Mouse (Mus musculus): Measurements from ENCODE around the gene Filip1. TPM values are rescaled to one million over a fixed set of nuclear protein-coding genes. Genes with fewer than 3 reads are reported as not detected.
A peak's percentile ranks its signal among the peaks of the same experiment; 100 is the strongest.

Gene Filip1
- total and polyA plus RNA-seq, 2 experiments from 2014 or later: 5.9 to 9.2 TPM

DNA sequence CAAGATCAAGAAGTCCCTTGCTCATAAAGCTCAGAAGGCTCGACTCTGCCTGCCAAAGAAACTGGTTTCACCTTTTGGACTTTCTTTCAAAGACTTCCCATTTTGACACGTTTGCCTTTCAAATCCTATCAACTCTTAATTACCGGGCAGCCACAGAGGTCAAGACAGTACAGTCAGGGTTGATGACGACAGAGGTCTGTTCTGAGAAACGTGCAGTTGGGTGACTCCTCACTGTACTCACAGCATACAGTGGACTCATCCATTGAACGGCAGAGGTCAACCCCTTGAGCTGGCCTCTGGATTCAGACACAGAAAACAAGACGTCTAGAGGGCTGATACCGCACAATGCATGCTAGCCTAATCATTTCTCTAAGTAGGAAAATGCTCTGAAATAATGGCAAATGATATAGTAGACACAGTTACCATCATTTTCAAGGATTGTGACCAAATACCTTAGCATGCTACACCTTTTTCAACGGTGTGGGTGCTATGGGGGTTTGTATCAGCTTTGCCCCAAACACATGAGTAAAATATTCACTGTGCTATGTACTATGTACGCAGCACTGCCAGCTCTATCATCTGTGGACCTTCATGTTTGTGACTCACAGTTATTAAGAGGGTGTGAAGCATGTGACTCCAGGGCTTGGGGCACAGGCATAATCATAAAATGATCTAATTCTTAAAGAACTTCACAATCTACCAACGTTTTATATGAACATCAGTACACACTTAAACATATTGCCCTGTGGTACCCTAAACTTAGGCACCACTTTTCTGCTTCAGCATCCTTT is 74.0 kb downstream of the Filip1 start:
- Histone ChIP-seq H3K27me3 (ENCODE audit: insufficient read depth, low read length) (no peaks in the 10 kb centered on the region), H3K4me3 (ENCODE audit: low read depth, low read length) (no peak overlapping the region), H3K9ac (no peak overlapping the region), H3K4me2 (ENCODE audit: low read depth) (no peak overlapping the region), H3K36me3 (ENCODE audit: insufficient read depth) (no peaks in the 10 kb centered on the region), H3K4me1 (ENCODE audit: insufficient read depth) (no peaks in the 10 kb centered on the region), H3K27ac (ENCODE audit: low read depth, low read length) (no peak overlapping the region), H3K9me3 (ENCODE audit: low read length) (no peaks in the 10 kb centered on the region)
- WGBS: 77% methylated on average over 11 of the region's 11 CpGs
- no peak for ATAC-seq
- no peak for DNase-seq
- no peak for TF ChIP-seq CTCF (IDR thresholded peaks at IDR 0.05; ENCODE audit: low read depth)

DNA sequence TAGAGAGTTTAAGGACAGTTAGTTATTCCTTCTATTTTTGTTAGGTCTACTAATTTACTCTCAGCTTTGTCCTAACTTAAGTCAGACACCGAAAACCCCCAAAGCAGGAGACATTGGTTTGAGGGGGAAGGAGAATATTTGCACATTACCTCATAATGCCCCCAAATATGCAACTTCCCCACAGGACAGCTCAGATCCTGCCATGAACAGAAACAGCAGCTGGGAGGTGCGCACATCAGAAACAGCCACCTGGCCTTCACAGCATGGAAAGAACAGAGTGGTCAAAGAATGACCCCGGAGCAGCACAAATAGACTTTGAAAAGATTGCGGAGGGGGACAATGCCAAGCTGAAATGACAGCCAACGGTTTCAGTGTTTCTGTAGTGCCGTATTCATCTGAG is 75.1 kb downstream of the Filip1 start:
- Histone ChIP-seq H3K36me3 (ENCODE audit: insufficient read depth) (no peaks in the 10 kb centered on the region), H3K9ac (no peak overlapping the region), H3K4me3 (ENCODE audit: low read depth, low read length) (no peak overlapping the region), H3K27me3 (ENCODE audit: insufficient read depth, low read length) (no peaks in the 10 kb centered on the region), H3K4me1 (ENCODE audit: insufficient read depth) (no peaks in the 10 kb centered on the region), H3K27ac (ENCODE audit: low read depth, low read length) (no peak overlapping the region), H3K9me3 (ENCODE audit: low read length) (no peaks in the 10 kb centered on the region), H3K4me2 (ENCODE audit: low read depth) (no peak overlapping the region)
- 61% methylated on average over 6 of the region's 6 CpGs for WGBS
- ATAC-seq (no peak), DNase-seq (no peak)
- no peak for TF ChIP-seq CTCF (IDR thresholded peaks at IDR 0.05; ENCODE audit: low read depth)

DNA sequence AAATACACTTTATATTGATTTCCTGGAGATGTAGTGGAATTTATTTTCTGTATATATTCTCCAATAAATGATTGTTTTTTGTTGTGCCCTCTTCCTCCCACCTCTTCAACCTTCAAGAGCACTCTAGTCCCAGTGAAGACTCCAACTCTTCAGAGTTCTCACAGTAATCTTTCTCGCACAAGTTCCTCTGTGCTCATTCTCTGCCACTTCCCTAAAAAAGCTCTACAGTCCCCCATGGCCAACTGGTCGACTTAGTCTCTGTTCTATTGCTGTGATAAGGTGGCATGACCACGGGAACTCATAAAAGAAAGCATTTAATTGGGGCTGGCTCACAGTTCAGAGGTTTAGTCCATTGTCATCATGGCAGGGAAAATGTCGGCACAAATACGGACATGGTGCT is 80.1 kb downstream of the Filip1 start:
- H3K36me3 ChIP-seq (ENCODE audit: insufficient read depth): no peaks in the 10 kb centered on the region
- no peak overlapping the region for H3K4me3 ChIP-seq (ENCODE audit: low read depth, low read length)
- H3K4me1 ChIP-seq (ENCODE audit: insufficient read depth): no peaks in the 10 kb centered on the region
- H3K9ac ChIP-seq: no peak overlapping the region
- H3K9me3 ChIP-seq (ENCODE audit: low read length): no peaks in the 10 kb centered on the region
- H3K4me2 ChIP-seq (ENCODE audit: low read depth): no peak overlapping the region
- ATAC-seq (no peak), DNase-seq (no peak)
- no peak overlapping the region for H3K27ac ChIP-seq (ENCODE audit: low read depth, low read length)
- TF ChIP-seq CTCF (IDR thresholded peaks at IDR 0.05; ENCODE audit: low read depth): no peak
- no peaks in the 10 kb centered on the region for H3K27me3 ChIP-seq (ENCODE audit: insufficient read depth, low read length)
- WGBS: 91% methylated on average over 5 of the region's 5 CpGs

DNA sequence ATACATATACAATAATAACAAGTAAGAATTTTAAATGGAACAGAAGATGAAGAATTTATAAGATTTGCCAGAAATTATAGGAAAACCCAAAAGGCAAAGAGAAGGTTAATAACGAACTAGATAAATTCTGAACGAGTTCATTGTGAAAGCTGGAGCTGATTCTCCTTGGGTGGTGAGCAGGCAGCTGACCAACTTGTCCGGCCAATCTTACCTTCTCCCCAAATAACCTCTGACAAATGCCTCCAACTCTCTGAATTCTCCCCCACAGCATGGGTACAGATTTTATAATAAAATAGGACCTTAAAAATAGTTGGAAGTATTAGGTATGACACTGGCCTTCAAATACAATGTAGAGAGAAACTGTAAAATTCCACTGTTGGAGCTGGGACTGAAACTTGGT is 84.6 kb downstream of the Filip1 start:
- H3K27ac ChIP-seq (ENCODE audit: low read depth, low read length): no peak overlapping the region
- ATAC-seq: no peak

DNA sequence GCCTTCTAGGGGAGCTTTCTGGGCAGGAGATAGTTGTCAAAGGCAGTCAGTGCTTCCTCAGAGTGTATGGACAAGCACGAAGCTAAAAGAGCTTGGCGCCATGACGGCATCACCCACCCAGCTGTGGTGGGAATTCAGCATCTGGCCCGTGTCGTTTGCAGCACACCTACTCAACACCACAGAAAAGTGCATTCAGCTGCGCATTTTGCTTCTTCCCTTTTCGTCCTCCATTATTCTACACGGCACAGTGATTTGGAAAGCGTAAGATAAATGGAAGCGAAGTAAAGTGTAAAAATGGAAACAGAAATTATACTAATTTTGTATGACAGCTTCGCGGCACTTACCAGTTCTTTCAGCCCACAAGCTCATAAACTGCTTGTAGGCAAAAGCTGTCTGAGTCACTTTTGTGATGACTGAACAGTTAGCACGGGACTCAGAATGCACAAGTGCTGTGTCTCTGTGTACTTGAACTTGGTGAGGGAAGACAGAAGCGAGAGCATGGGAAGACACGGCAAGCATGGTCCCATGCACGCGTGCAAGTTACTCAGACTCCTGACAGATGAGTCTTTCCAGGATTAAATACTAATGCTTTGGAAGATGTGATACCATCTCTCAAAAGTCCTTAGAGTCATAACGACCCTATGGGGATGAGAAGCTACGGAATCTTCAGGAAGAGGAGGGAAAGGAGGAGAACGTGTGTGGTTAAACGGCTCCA is 85.3 kb downstream of the Filip1 start:
- 81% methylated on average over 21 of the region's 21 CpGs for WGBS
- H3K9me3 ChIP-seq (ENCODE audit: low read length): no peaks in the 10 kb centered on the region
- H3K9ac ChIP-seq: no peak overlapping the region
- H3K4me3 ChIP-seq (ENCODE audit: low read depth, low read length): no peak overlapping the region
- no peak overlapping the region for H3K4me2 ChIP-seq (ENCODE audit: low read depth)
- peak; percentile 22 for DNase-seq
- TF ChIP-seq CTCF (IDR thresholded peaks at IDR 0.05; ENCODE audit: low read depth): no peak
- no peaks in the 10 kb centered on the region for H3K4me1 ChIP-seq (ENCODE audit: insufficient read depth)
- peak; percentile 73 for ATAC-seq
- no peaks in the 10 kb centered on the region for H3K27me3 ChIP-seq (ENCODE audit: insufficient read depth, low read length)
- H3K27ac ChIP-seq (ENCODE audit: low read depth, low read length): no peak overlapping the region
- no peaks in the 10 kb centered on the region for H3K36me3 ChIP-seq (ENCODE audit: insufficient read depth)

More for the DNA sequence above, 84.6 kb downstream of the Filip1 start:
- no peak for DNase-seq
- H3K4me2 ChIP-seq (ENCODE audit: low read depth): no peak overlapping the region
- H3K9ac ChIP-seq: no peak overlapping the region
- no peak overlapping the region for H3K4me3 ChIP-seq (ENCODE audit: low read depth, low read length)
- H3K27me3 ChIP-seq (ENCODE audit: insufficient read depth, low read length): no peaks in the 10 kb centered on the region
- H3K36me3 ChIP-seq (ENCODE audit: insufficient read depth): no peaks in the 10 kb centered on the region
- no peaks in the 10 kb centered on the region for H3K4me1 ChIP-seq (ENCODE audit: insufficient read depth)
- H3K9me3 ChIP-seq (ENCODE audit: low read length): no peaks in the 10 kb centered on the region
- WGBS: 81% methylated on average over 3 of the region's 3 CpGs
- TF ChIP-seq CTCF (IDR thresholded peaks at IDR 0.05; ENCODE audit: low read depth): no peak

DNA sequence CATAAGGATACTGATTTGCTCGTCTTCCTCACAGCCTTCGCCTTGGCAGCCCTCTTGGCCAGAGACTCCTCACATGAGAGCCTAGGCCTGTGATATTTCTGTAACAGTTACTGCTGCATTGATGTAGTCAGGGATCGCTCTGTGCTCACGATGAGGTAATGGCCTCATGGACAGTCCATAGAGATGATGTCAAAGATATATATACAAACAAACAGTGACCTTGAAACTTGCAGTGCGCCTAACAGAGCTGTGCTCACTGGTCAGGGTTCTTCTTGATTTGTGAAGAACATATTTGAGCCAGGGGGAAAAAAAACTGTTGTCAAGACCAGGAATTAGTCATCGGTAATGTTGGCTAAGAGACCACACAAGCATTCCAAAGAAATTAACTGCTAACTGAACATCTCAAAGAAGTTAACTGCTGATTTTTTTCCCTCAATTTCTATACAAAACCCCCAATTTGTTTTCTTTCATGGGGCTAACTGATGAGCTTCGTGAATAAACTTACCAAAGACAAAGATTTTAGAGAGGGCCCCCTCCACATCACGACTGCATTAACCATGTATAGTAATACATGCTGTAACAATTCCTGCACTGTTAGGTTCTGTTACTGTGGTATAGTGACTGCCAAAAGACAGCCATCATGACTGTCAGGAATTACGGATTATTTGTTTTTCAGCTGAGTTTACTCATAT is 86.0 kb downstream of the Filip1 start:
- H3K4me2 ChIP-seq (ENCODE audit: low read depth): no peak overlapping the region
- ATAC-seq (0 out of 2 replicates have a peak, but pooled peaks have one; percentile 18), DNase-seq (no peak)
- no peaks in the 10 kb centered on the region for H3K27me3 ChIP-seq (ENCODE audit: insufficient read depth, low read length)
- H3K9me3 ChIP-seq (ENCODE audit: low read length): no peaks in the 10 kb centered on the region
- no peak overlapping the region for H3K9ac ChIP-seq
- WGBS: 71% methylated on average over 9 of the region's 9 CpGs
- H3K36me3 ChIP-seq (ENCODE audit: insufficient read depth): no peaks in the 10 kb centered on the region
- H3K27ac ChIP-seq (ENCODE audit: low read depth, low read length): no peak overlapping the region
- H3K4me1 ChIP-seq (ENCODE audit: insufficient read depth): no peaks in the 10 kb centered on the region
- no peak for TF ChIP-seq CTCF (IDR thresholded peaks at IDR 0.05; ENCODE audit: low read depth)
- no peak overlapping the region for H3K4me3 ChIP-seq (ENCODE audit: low read depth, low read length)

DNA sequence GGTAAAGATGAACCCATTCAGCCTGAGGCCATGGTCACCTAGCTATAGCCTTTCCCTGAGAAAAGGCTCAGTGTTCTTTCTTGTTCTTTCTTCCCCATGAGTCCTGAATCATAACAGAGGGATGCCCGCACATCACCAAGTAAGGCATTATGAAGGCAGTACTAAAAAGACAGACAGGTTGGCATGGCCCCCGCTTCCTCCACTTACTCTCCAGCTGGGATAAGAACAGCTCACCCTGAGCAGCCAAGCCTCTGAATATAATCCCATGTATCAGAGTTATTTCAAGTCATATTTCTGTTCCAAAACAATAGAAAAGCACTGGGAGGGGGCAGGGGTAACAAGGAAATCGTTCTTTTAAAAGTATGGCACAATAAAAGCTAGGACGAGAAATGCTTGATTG is 86.7 kb downstream of the Filip1 start:
- H3K4me1 ChIP-seq (ENCODE audit: insufficient read depth): no peaks in the 10 kb centered on the region
- H3K9ac ChIP-seq: no peak overlapping the region
- no peak overlapping the region for H3K4me3 ChIP-seq (ENCODE audit: low read depth, low read length)
- DNase-seq: no peak
- H3K9me3 ChIP-seq (ENCODE audit: low read length): no peaks in the 10 kb centered on the region
- TF ChIP-seq CTCF (IDR thresholded peaks at IDR 0.05; ENCODE audit: low read depth): no peak
- no peak overlapping the region for H3K4me2 ChIP-seq (ENCODE audit: low read depth)
- H3K27ac ChIP-seq (ENCODE audit: low read depth, low read length): no peak overlapping the region
- H3K27me3 ChIP-seq (ENCODE audit: insufficient read depth, low read length): no peaks in the 10 kb centered on the region
- 58% methylated on average over 4 of the region's 4 CpGs for WGBS
- no peak for ATAC-seq
- H3K36me3 ChIP-seq (ENCODE audit: insufficient read depth): no peaks in the 10 kb centered on the region
